Mouse (Mus musculus) heart, embryonic 14.5 days (tissue): Measurements from ENCODE around the gene Traf7. TPM values are rescaled to one million over a fixed set of nuclear protein-coding genes. Genes with fewer than 3 reads are reported as not detected.
A peak's percentile ranks its signal among the peaks of the same experiment; 100 is the strongest.

Experiments used
- ATAC-seq: fragments of 200-750 bp; cut with Nextera tagmentation; 2 replicates; pipeline ENCODE4 v1.8.0; 2017; ENCODE audit warnings: low read depth, moderate TSS enrichment; ENCODE audit not compliant: insufficient number of reproducible peaks, insufficient read depth, low FRiP score
- H3K27ac ChIP-seq, 2 experiments: fragments of 200-500 bp in 1 of 2; fragments of 300-500 bp in 1 of 2; sonication (generic) in 1 of 2; replicated peaks in 1 of 2; 2 replicates each; pipeline ENCODE4 v1.5.1; 2012 to 2014; ENCODE audit warnings: low read depth in 2 of 2, low read length in 2 of 2, control low read depth in 1 of 2, mild to moderate bottlenecking in 1 of 2, mixed read lengths in 1 of 2; ENCODE audit not compliant: control insufficient read depth in 1 of 2, insufficient read depth in 1 of 2
- H3K27me3 ChIP-seq: fragments of 300-500 bp; sonication (generic); 2 replicates; pipeline ENCODE4 v1.6.1; 2014; ENCODE audit warnings: mild to moderate bottlenecking, low read length, control low read depth; ENCODE audit not compliant: control insufficient read depth, insufficient read depth
- H3K36me3 ChIP-seq: fragments of 300-500 bp; sonication (generic); 2 replicates; pipeline ENCODE4 v1.6.1; 2014; ENCODE audit warnings: mild to moderate bottlenecking, control low read depth, low read length, mixed read lengths; ENCODE audit not compliant: control insufficient read depth, insufficient read depth
- H3K4me1 ChIP-seq, 2 experiments: fragments of 200-500 bp in 1 of 2; fragments of 300-500 bp in 1 of 2; sonication (generic) in 1 of 2; 2 replicates each; pipeline ENCODE4 v1.6.1; 2012 to 2014; ENCODE audit warnings: low read length in 2 of 2, control low read depth in 1 of 2, mixed read lengths in 1 of 2; ENCODE audit not compliant: control insufficient read depth in 2 of 2, insufficient read depth in 2 of 2
- H3K4me2 ChIP-seq: fragments of 300-500 bp; sonication (generic); 2 replicates; pipeline ENCODE4 v1.6.1; 2014; ENCODE audit warnings: mild to moderate bottlenecking, low read length
- H3K4me3 ChIP-seq, 2 experiments: fragments of 200-500 bp in 1 of 2; fragments of 300-500 bp in 1 of 2; sonication (generic) in 1 of 2; 2 replicates each; pipeline ENCODE4 v1.5.1; 2012 to 2014; ENCODE audit warnings: low read length in 2 of 2, mild to moderate bottlenecking in 2 of 2, control low read depth in 1 of 2, low read depth in 1 of 2, moderate library complexity in 1 of 2; ENCODE audit not compliant: control insufficient read depth in 1 of 2, insufficient read depth in 1 of 2
- H3K9ac ChIP-seq: fragments of 300-500 bp; sonication (generic); 2 replicates; pipeline ENCODE4 v1.6.1; 2014; ENCODE audit warnings: mild to moderate bottlenecking, low read length
- H3K9me3 ChIP-seq: fragments of 300-500 bp; sonication (generic); 2 replicates; pipeline ENCODE4 v1.6.1; 2016; ENCODE audit warnings: low read length, control low read depth; ENCODE audit not compliant: control insufficient read depth
- WGBS: fragments of 180-500 bp; shearing (Covaris S2); extraction: QIAGEN DNeasy Blood & Tissue Kit; methylation state at CpG from one replicate; pipeline ENCODE4 v1.1.7; 2014; 5-methylcytosine and 5-hydroxymethylcytosine counted together
- polyA plus RNA-seq: library from polyadenylated mRNA; unstranded; fragments of >200 nt; fragmentation: Nextera tagmentation; extraction: Ambion mirVana; gene quantifications from 2 replicates; pipeline ENCODE4 v1.2.1, GENCODE M21; 2014

Traf7 gene
- polyA plus RNA-seq, 1 experiment from 2014 or later: 68.8 TPM

GRCm38 (mm10) chr17:24469336-24469909 is 58.3 kb downstream of the Traf7 start:
- ATAC-seq: no peak
- no peaks in the 10 kb centered on the region for H3K9me3 ChIP-seq
- H3K4me1 ChIP-seq: peaks cover 16 to 23% of the 10 kb centered on the region in 2 experiments
- H3K4me3 ChIP-seq: peak overlapping the region; percentile 70 to 93
- peak overlapping the region; percentile 95 for H3K9ac ChIP-seq
- peaks cover 23% of the 10 kb centered on the region for H3K36me3 ChIP-seq
- peak overlapping the region; percentile 83 to 90 for H3K27ac ChIP-seq
- WGBS: 16% methylated on average over 7 of the region's 7 CpGs
- peak overlapping the region; percentile 98 for H3K4me2 ChIP-seq
- no peaks in the 10 kb centered on the region for H3K27me3 ChIP-seq

GRCm38 (mm10) chr17:24468636-24469246 is 59.0 kb downstream of the Traf7 start:
- no peak for ATAC-seq
- Histone ChIP-seq H3K4me2 (no peak overlapping the region), H3K4me1 (peaks cover 13 to 21% of the 10 kb centered on the region in 2 experiments), H3K4me3 (no peak overlapping the region), H3K9ac (no peak overlapping the region), H3K27ac (no peak overlapping the region), H3K36me3 (peaks cover 17% of the 10 kb centered on the region), H3K9me3 (no peaks in the 10 kb centered on the region), H3K27me3 (no peaks in the 10 kb centered on the region)
- 92% methylated on average over 5 of the region's 5 CpGs for WGBS

- no peak overlapping the region for H3K27ac ChIP-seq
Observed at GRCm38 (mm10) chr17:24463374-24464133, 64.2 kb downstream of the Traf7 start.

GRCm38 (mm10) chr17:24462932-24463331 is 64.8 kb downstream of the Traf7 start:
- peak; percentile 56; the same call in 1 of the 2 replicates for ATAC-seq
- no peak overlapping the region for H3K4me2 ChIP-seq
- no peak overlapping the region for H3K9ac ChIP-seq
- no peak overlapping the region for H3K4me3 ChIP-seq
- H3K27ac ChIP-seq: no peak overlapping the region; a peak in 1 of 4 replicates
- WGBS: 29% methylated on average over 1 of the region's 1 CpGs
- H3K27me3 ChIP-seq: no peaks in the 10 kb centered on the region
- H3K9me3 ChIP-seq: no peaks in the 10 kb centered on the region
- peaks cover 7 to 10% of the 10 kb centered on the region in 2 experiments for H3K4me1 ChIP-seq
- no peaks in the 10 kb centered on the region for H3K36me3 ChIP-seq

More at GRCm38 (mm10) chr17:24463374-24464133, 64.2 kb downstream of the Traf7 start:
- H3K4me3 ChIP-seq: no peak overlapping the region
- no peak overlapping the region for H3K9ac ChIP-seq
- ATAC-seq: no peak
- no peaks in the 10 kb centered on the region for H3K27me3 ChIP-seq
- H3K36me3 ChIP-seq: no peaks in the 10 kb centered on the region
- WGBS: 44% methylated on average over 6 of the region's 6 CpGs
- peaks cover 7 to 10% of the 10 kb centered on the region in 2 experiments for H3K4me1 ChIP-seq
- no peaks in the 10 kb centered on the region for H3K9me3 ChIP-seq
- H3K4me2 ChIP-seq: no peak overlapping the region

GRCm38 (mm10) chr17:24461580-24461979 is 66.2 kb downstream of the Traf7 start:
- no peak for ATAC-seq
- Histone ChIP-seq H3K4me3 (no peak overlapping the region), H3K4me1 (peaks cover 7 to 10% of the 10 kb centered on the region in 2 experiments), H3K36me3 (no peaks in the 10 kb centered on the region), H3K27ac (no peak overlapping the region), H3K27me3 (no peaks in the 10 kb centered on the region), H3K9ac (no peak overlapping the region), H3K9me3 (no peaks in the 10 kb centered on the region), H3K4me2 (no peak overlapping the region)
- 68% methylated on average over 2 of the region's 2 CpGs for WGBS

Other genes starting within 250 kb of the Traf7 start
- 0.07 TPM in 1 of 2 replicates, not detected in the other for gene Abca17, start 176.9 kb downstream of the Traf7 start, polyA plus RNA-seq
- 8.5 and 8.6 TPM in 2 replicates for gene Abca3, start 176.0 kb downstream of the Traf7 start, polyA plus RNA-seq
- gene Rnps1, start 113.4 kb downstream of the Traf7 start, polyA plus RNA-seq: 196 and 203 TPM in 2 replicates
- gene Eci1, start 101.3 kb downstream of the Traf7 start, polyA plus RNA-seq: 283 and 294 TPM in 2 replicates
- gene Dnase1l2, start 84.8 kb downstream of the Traf7 start, polyA plus RNA-seq: 1.5 and 2.4 TPM in 2 replicates
- gene E4f1, start 57.6 kb downstream of the Traf7 start, polyA plus RNA-seq: 16.0 and 17.6 TPM in 2 replicates
- gene Pgp, start 57.5 kb downstream of the Traf7 start, polyA plus RNA-seq: 65.7 and 66.6 TPM in 2 replicates
- not detected in 2 replicates for gene Bricd5, start 54.1 kb downstream of the Traf7 start, polyA plus RNA-seq
- 15.2 and 17.5 TPM in 2 replicates for gene Mlst8, start 48.9 kb downstream of the Traf7 start, polyA plus RNA-seq
- gene Caskin1, start 39.3 kb downstream of the Traf7 start, polyA plus RNA-seq: 0.26 and 0.62 TPM in 2 replicates
- gene Rab26, start 6.3 kb upstream of the Traf7 start, polyA plus RNA-seq: 1.7 and 1.9 TPM in 2 replicates
- gene Pkd1, start 21.9 kb upstream of the Traf7 start, polyA plus RNA-seq: 16.8 and 18.0 TPM in 2 replicates
- 49.1 and 51.1 TPM in 2 replicates for gene Tsc2, start 104.7 kb upstream of the Traf7 start, polyA plus RNA-seq
- 7.3 and 7.7 TPM in 2 replicates for gene Nthl1, start 104.7 kb upstream of the Traf7 start, polyA plus RNA-seq
- gene Slc9a3r2, start 122.4 kb upstream of the Traf7 start, polyA plus RNA-seq: 59.6 and 60.9 TPM in 2 replicates
- not detected in 2 replicates for gene Npw, start 130.5 kb upstream of the Traf7 start, polyA plus RNA-seq
- 18.4 and 19.4 TPM in 2 replicates for gene Zfp598, start 141.7 kb upstream of the Traf7 start, polyA plus RNA-seq
- 0.42 and 0.69 TPM in 2 replicates for gene Syngr3, start 162.0 kb upstream of the Traf7 start, polyA plus RNA-seq
- 29.3 and 29.7 TPM in 2 replicates for gene Gfer, start 168.2 kb upstream of the Traf7 start, polyA plus RNA-seq
- 0.68 and 1.1 TPM in 2 replicates for gene Noxo1, start 168.3 kb upstream of the Traf7 start, polyA plus RNA-seq
- 39.2 and 40.2 TPM in 2 replicates for gene Tbl3, start 179.7 kb upstream of the Traf7 start, polyA plus RNA-seq
- not detected in 2 replicates for gene Rnf151, start 190.1 kb upstream of the Traf7 start, polyA plus RNA-seq
- 919 and 1,010 TPM in 2 replicates for gene Rps2, start 190.2 kb upstream of the Traf7 start, polyA plus RNA-seq
- gene Ndufb10, start 196.5 kb upstream of the Traf7 start, polyA plus RNA-seq: 556 and 564 TPM in 2 replicates
- gene Rpl3l, start 199.9 kb upstream of the Traf7 start, polyA plus RNA-seq: 1.3 and 1.7 TPM in 2 replicates
- 26.8 and 27.2 TPM in 2 replicates for gene Msrb1, start 208.7 kb upstream of the Traf7 start, polyA plus RNA-seq
- 0.18 and 0.43 TPM in 2 replicates for gene Hs3st6, start 225.1 kb upstream of the Traf7 start, polyA plus RNA-seq